Mouse (Mus musculus): ENCODE measurements around the gene Olfr1056. TPM values are rescaled to one million over a fixed set of nuclear protein-coding genes. Genes with fewer than 3 reads are reported as not detected.
"Not testable (repeated sequence)": the region's sequence is repeated elsewhere in the genome, so short reads cannot be mapped to it uniquely, and the experiment has no call there.

Gene Olfr1056
- polyA plus RNA-seq (2015; fragmentation: Nextera tagmentation; extraction: Ambion mirVana), result not detected in 2 replicates

GRCm38 (mm10) chr2:86362369-86362768 lies at the start of gene Olfr1056:
Gene Olfr1056 (minus strand): TSS chr2:86362469.
- Histone ChIP-seq H3K27ac (ENCODE audit: low read length) (no peak within 1 kb of the TSS), H3K9ac (ENCODE audit: low read depth, low read length) (no peak within 1 kb of the TSS), H3K27me3 (ENCODE audit: control insufficient read depth, insufficient read depth, low read depth, low read length) (no peaks in the 10 kb centered on the region), H3K4me2 (ENCODE audit: low read length) (no peak within 1 kb of the TSS), H3K4me1 (ENCODE audit: control insufficient read depth, insufficient read depth, low read length) (no peaks in the 10 kb centered on the region), H3K36me3 (ENCODE audit: control insufficient read depth, insufficient read depth, low read length) (no peaks in the 10 kb centered on the region), H3K9me3 (replicated peaks; ENCODE audit: control insufficient read depth, low read length, poor library complexity, severe bottlenecking) (no peaks in the 10 kb centered on the region), H3K4me3 (ENCODE audit: low read depth, low read length) (no peak within 1 kb of the TSS)
- ATAC-seq, result no peak

- no peak overlapping the region for H3K9ac ChIP-seq (ENCODE audit: low read depth, low read length)
- no peaks in the 10 kb centered on the region for H3K4me1 ChIP-seq (ENCODE audit: control insufficient read depth, insufficient read depth, low read length)
- no peaks in the 10 kb centered on the region for H3K36me3 ChIP-seq (ENCODE audit: control insufficient read depth, insufficient read depth, low read length)
- ATAC-seq, result no peak
- 88% methylated on average over 2 of the region's 2 CpGs for WGBS
- no peaks in the 10 kb centered on the region for H3K9me3 ChIP-seq (replicated peaks; ENCODE audit: control insufficient read depth, low read length, poor library complexity, severe bottlenecking)
- no peak overlapping the region for H3K4me2 ChIP-seq (ENCODE audit: low read length)
- H3K27ac ChIP-seq (ENCODE audit: low read length), result no peak overlapping the region
- no peaks in the 10 kb centered on the region for H3K27me3 ChIP-seq (ENCODE audit: control insufficient read depth, insufficient read depth, low read depth, low read length)
- H3K4me3 ChIP-seq (ENCODE audit: low read depth, low read length), result no peak overlapping the region
These were observed 32.8 kb upstream of the Olfr1056 start for GRCm38 (mm10) chr2:86395114-86395513.

GRCm38 (mm10) chr2:86388461-86388860 lies 26.2 kb upstream of the Olfr1056 start, which contains the start of gene Olfr1058:
Gene Olfr1058 (minus strand): TSS chr2:86388561.
- not testable (repeated sequence) for H3K27me3 ChIP-seq (ENCODE audit: control insufficient read depth, insufficient read depth, low read depth, low read length); ATAC-seq; H3K27ac ChIP-seq (ENCODE audit: low read length); H3K36me3 ChIP-seq (ENCODE audit: control insufficient read depth, insufficient read depth, low read length); H3K4me2 ChIP-seq (ENCODE audit: low read length); H3K9me3 ChIP-seq (replicated peaks; ENCODE audit: control insufficient read depth, low read length, poor library complexity, severe bottlenecking); H3K4me1 ChIP-seq (ENCODE audit: control insufficient read depth, insufficient read depth, low read length); H3K4me3 ChIP-seq (ENCODE audit: low read depth, low read length); H3K9ac ChIP-seq (ENCODE audit: low read depth, low read length)

GRCm38 (mm10) chr2:86378293-86378692 lies 16.0 kb upstream of the Olfr1056 start, which contains the start of gene Olfr1057:
Gene Olfr1057 (minus strand): TSS chr2:86378393.
- Histone ChIP-seq H3K9me3 (replicated peaks; ENCODE audit: control insufficient read depth, low read length, poor library complexity, severe bottlenecking) (no peaks in the 10 kb centered on the region), H3K27ac (ENCODE audit: low read length) (no peak within 1 kb of the TSS), H3K27me3 (ENCODE audit: control insufficient read depth, insufficient read depth, low read depth, low read length) (no peaks in the 10 kb centered on the region), H3K4me3 (ENCODE audit: low read depth, low read length) (no peak within 1 kb of the TSS), H3K4me2 (ENCODE audit: low read length) (no peak within 1 kb of the TSS), H3K36me3 (ENCODE audit: control insufficient read depth, insufficient read depth, low read length) (no peaks in the 10 kb centered on the region), H3K9ac (ENCODE audit: low read depth, low read length) (no peak within 1 kb of the TSS), H3K4me1 (ENCODE audit: control insufficient read depth, insufficient read depth, low read length) (no peaks in the 10 kb centered on the region)
- ATAC-seq, result no peak

- 80% methylated on average over 1 of the region's 6 CpGs for WGBS
- not testable (repeated sequence) for H3K9me3 ChIP-seq (replicated peaks; ENCODE audit: control insufficient read depth, low read length, poor library complexity, severe bottlenecking); ATAC-seq; H3K27me3 ChIP-seq (ENCODE audit: control insufficient read depth, insufficient read depth, low read depth, low read length); H3K4me3 ChIP-seq (ENCODE audit: low read depth, low read length); H3K36me3 ChIP-seq (ENCODE audit: control insufficient read depth, insufficient read depth, low read length); H3K9ac ChIP-seq (ENCODE audit: low read depth, low read length); H3K4me1 ChIP-seq (ENCODE audit: control insufficient read depth, insufficient read depth, low read length); H3K27ac ChIP-seq (ENCODE audit: low read length); H3K4me2 ChIP-seq (ENCODE audit: low read length)
These were observed 4.1 kb upstream of the Olfr1056 start for GRCm38 (mm10) chr2:86366342-86366741.

GRCm38 (mm10) chr2:86351751-86352150 lies 10.5 kb downstream of the Olfr1056 start:
- not testable (repeated sequence) for H3K4me3 ChIP-seq (ENCODE audit: low read depth, low read length); H3K4me1 ChIP-seq (ENCODE audit: control insufficient read depth, insufficient read depth, low read length); H3K36me3 ChIP-seq (ENCODE audit: control insufficient read depth, insufficient read depth, low read length); ATAC-seq; H3K4me2 ChIP-seq (ENCODE audit: low read length); H3K9me3 ChIP-seq (replicated peaks; ENCODE audit: control insufficient read depth, low read length, poor library complexity, severe bottlenecking); H3K9ac ChIP-seq (ENCODE audit: low read depth, low read length); H3K27me3 ChIP-seq (ENCODE audit: control insufficient read depth, insufficient read depth, low read depth, low read length); H3K27ac ChIP-seq (ENCODE audit: low read length)
- WGBS, result 85% methylated on average over 1 of the region's 1 CpGs

GRCm38 (mm10) chr2:86350184-86350583 lies 12.1 kb downstream of the Olfr1056 start, which contains the start of gene Olfr1055:
Gene Olfr1055 (minus strand): TSS chr2:86350284.
- no peaks in the 10 kb centered on the region for H3K4me1 ChIP-seq (ENCODE audit: control insufficient read depth, insufficient read depth, low read length)
- 88% methylated on average over 5 of the region's 5 CpGs for WGBS
- no peaks in the 10 kb centered on the region for H3K27me3 ChIP-seq (ENCODE audit: control insufficient read depth, insufficient read depth, low read depth, low read length)
- no peak for ATAC-seq
- no peaks in the 10 kb centered on the region for H3K9me3 ChIP-seq (replicated peaks; ENCODE audit: control insufficient read depth, low read length, poor library complexity, severe bottlenecking)
- no peak within 1 kb of the TSS for H3K27ac ChIP-seq (ENCODE audit: low read length)
- H3K4me2 ChIP-seq (ENCODE audit: low read length), result no peak within 1 kb of the TSS
- no peak within 1 kb of the TSS for H3K4me3 ChIP-seq (ENCODE audit: low read depth, low read length)
- H3K9ac ChIP-seq (ENCODE audit: low read depth, low read length), result no peak within 1 kb of the TSS
- no peaks in the 10 kb centered on the region for H3K36me3 ChIP-seq (ENCODE audit: control insufficient read depth, insufficient read depth, low read length)

- H3K27ac ChIP-seq (ENCODE audit: low read length), result no peak within 1 kb of the TSS
- H3K27me3 ChIP-seq (ENCODE audit: control insufficient read depth, insufficient read depth, low read depth, low read length), result no peaks in the 10 kb centered on the region
- no peaks in the 10 kb centered on the region for H3K4me1 ChIP-seq (ENCODE audit: control insufficient read depth, insufficient read depth, low read length)
- no peak for ATAC-seq
- no peak within 1 kb of the TSS for H3K4me2 ChIP-seq (ENCODE audit: low read length)
- H3K36me3 ChIP-seq (ENCODE audit: control insufficient read depth, insufficient read depth, low read length), result no peaks in the 10 kb centered on the region
- H3K9me3 ChIP-seq (replicated peaks; ENCODE audit: control insufficient read depth, low read length, poor library complexity, severe bottlenecking), result no peaks in the 10 kb centered on the region
- H3K9ac ChIP-seq (ENCODE audit: low read depth, low read length), result no peak within 1 kb of the TSS
- WGBS, result 88% methylated on average over 3 of the region's 3 CpGs
- no peak within 1 kb of the TSS for H3K4me3 ChIP-seq (ENCODE audit: low read depth, low read length)
These were observed 26.9 kb downstream of the Olfr1056 start, which contains the start of gene Olfr1054 for GRCm38 (mm10) chr2:86335333-86335732. Gene Olfr1054 (minus strand): TSS chr2:86335433.

- Histone ChIP-seq H3K27me3 (ENCODE audit: control insufficient read depth, insufficient read depth, low read depth, low read length) (no peaks in the 10 kb centered on the region), H3K9me3 (replicated peaks; ENCODE audit: control insufficient read depth, low read length, poor library complexity, severe bottlenecking) (no peaks in the 10 kb centered on the region), H3K36me3 (ENCODE audit: control insufficient read depth, insufficient read depth, low read length) (no peaks in the 10 kb centered on the region), H3K27ac (ENCODE audit: low read length) (no peak within 1 kb of the TSS), H3K4me1 (ENCODE audit: control insufficient read depth, insufficient read depth, low read length) (no peaks in the 10 kb centered on the region), H3K4me3 (ENCODE audit: low read depth, low read length) (no peak within 1 kb of the TSS), H3K4me2 (ENCODE audit: low read length) (no peak within 1 kb of the TSS), H3K9ac (ENCODE audit: low read depth, low read length) (no peak within 1 kb of the TSS)
- WGBS, result 67% methylated on average over 3 of the region's 3 CpGs
- ATAC-seq, result no peak
These were observed 47.1 kb downstream of the Olfr1056 start, which contains the start of gene Olfr1053 for GRCm38 (mm10) chr2:86315184-86315583. Gene Olfr1053 (minus strand): TSS chr2:86315284.

Data from midbrain, embryonic 16.5 days (tissue).